Mouse (Mus musculus): Measurements from ENCODE around the gene Kat6b. TPM values are rescaled to one million over a fixed set of nuclear protein-coding genes. Genes with fewer than 3 reads are reported as not detected.

The Kat6b gene
- 12.7 and 15.6 TPM in 2 replicates for polyA plus RNA-seq (2014; fragmentation: Nextera tagmentation; extraction: Ambion mirVana)

GRCm38 (mm10) chr14:21481231-21481630, at the start of gene Kat6b:
Kat6b (plus strand) TSS chr14:21481434.
- 95% methylated on average over 7 of the region's 7 CpGs for WGBS
- H3K27me3 ChIP-seq (ENCODE audit: control insufficient read depth, insufficient read depth, low read length): no peaks in the 10 kb centered on the region
- no peak within 1 kb of the TSS for H3K9ac ChIP-seq (ENCODE audit: low read length)
- H3K36me3 ChIP-seq (ENCODE audit: control insufficient read depth, insufficient read depth, low read length): no peaks in the 10 kb centered on the region
- no peak within 1 kb of the TSS for H3K4me2 ChIP-seq (ENCODE audit: low read depth)
- H3K4me1 ChIP-seq (ENCODE audit: control insufficient read depth, insufficient read depth, low read length): no peaks in the 10 kb centered on the region
- no peaks in the 10 kb centered on the region for H3K9me3 ChIP-seq (ENCODE audit: control insufficient read depth, low read length)
- no peak within 1 kb of the TSS for H3K27ac ChIP-seq (ENCODE audit: low read depth, low read length)
- no peak within 1 kb of the TSS for H3K4me3 ChIP-seq (ENCODE audit: low read depth, low read length)
- DNase-seq (ENCODE audit: low spot score): no peak
- ATAC-seq (ENCODE audit: insufficient read depth, low FRiP score, low TSS enrichment): no peak

GRCm38 (mm10) chr14:21433415-21433814, 47.8 kb upstream of the Kat6b start:
- Histone ChIP-seq H3K9ac (ENCODE audit: low read length) (no peak overlapping the region), H3K36me3 (ENCODE audit: control insufficient read depth, insufficient read depth, low read length) (no peaks in the 10 kb centered on the region; the same call in 1 of the 2 replicates), H3K4me3 (ENCODE audit: low read depth, low read length) (no peak overlapping the region), H3K4me1 (ENCODE audit: control insufficient read depth, insufficient read depth, low read length) (no peaks in the 10 kb centered on the region), H3K27ac (ENCODE audit: low read depth, low read length) (no peak overlapping the region), H3K4me2 (ENCODE audit: low read depth) (no peak overlapping the region), H3K27me3 (ENCODE audit: control insufficient read depth, insufficient read depth, low read length) (no peaks in the 10 kb centered on the region), H3K9me3 (ENCODE audit: control insufficient read depth, low read length) (no peaks in the 10 kb centered on the region)
- 81% methylated on average over 4 of the region's 4 CpGs for WGBS
- ATAC-seq (ENCODE audit: insufficient read depth, low FRiP score, low TSS enrichment) (no peak), DNase-seq (ENCODE audit: low spot score) (no peak)

- WGBS: 72% methylated on average over 5 of the region's 5 CpGs
- no peak for DNase-seq (ENCODE audit: low spot score)
- H3K4me2 ChIP-seq (ENCODE audit: low read depth): no peak overlapping the region
These were observed 47.2 kb upstream of the Kat6b start for GRCm38 (mm10) chr14:21433995-21434394.

GRCm38 (mm10) chr14:21434686-21435085, 46.5 kb upstream of the Kat6b start:
- no peak overlapping the region for H3K9ac ChIP-seq (ENCODE audit: low read length)
- H3K4me3 ChIP-seq (ENCODE audit: low read depth, low read length): no peak overlapping the region
- WGBS: 72% methylated on average over 9 of the region's 9 CpGs
- no peak for DNase-seq (ENCODE audit: low spot score)
- no peaks in the 10 kb centered on the region for H3K9me3 ChIP-seq (ENCODE audit: control insufficient read depth, low read length)
- H3K4me2 ChIP-seq (ENCODE audit: low read depth): no peak overlapping the region
- H3K36me3 ChIP-seq (ENCODE audit: control insufficient read depth, insufficient read depth, low read length): no peaks in the 10 kb centered on the region; the same call in 1 of the 2 replicates
- ATAC-seq (ENCODE audit: insufficient read depth, low FRiP score, low TSS enrichment): no peak
- H3K27ac ChIP-seq (ENCODE audit: low read depth, low read length): no peak overlapping the region
- no peaks in the 10 kb centered on the region for H3K4me1 ChIP-seq (ENCODE audit: control insufficient read depth, insufficient read depth, low read length)
- H3K27me3 ChIP-seq (ENCODE audit: control insufficient read depth, insufficient read depth, low read length): no peaks in the 10 kb centered on the region

More at GRCm38 (mm10) chr14:21433995-21434394, 47.2 kb upstream of the Kat6b start:
- Histone ChIP-seq H3K27ac (ENCODE audit: low read depth, low read length) (no peak overlapping the region), H3K36me3 (ENCODE audit: control insufficient read depth, insufficient read depth, low read length) (no peaks in the 10 kb centered on the region; the same call in 1 of the 2 replicates), H3K9me3 (ENCODE audit: control insufficient read depth, low read length) (no peaks in the 10 kb centered on the region), H3K27me3 (ENCODE audit: control insufficient read depth, insufficient read depth, low read length) (no peaks in the 10 kb centered on the region), H3K4me3 (ENCODE audit: low read depth, low read length) (no peak overlapping the region), H3K9ac (ENCODE audit: low read length) (no peak overlapping the region), H3K4me1 (ENCODE audit: control insufficient read depth, insufficient read depth, low read length) (no peaks in the 10 kb centered on the region)
- no peak for ATAC-seq (ENCODE audit: insufficient read depth, low FRiP score, low TSS enrichment)

- DNase-seq (ENCODE audit: low spot score) (peak; percentile 26), ATAC-seq (ENCODE audit: insufficient read depth, low FRiP score, low TSS enrichment) (no peak)
- no peaks in the 10 kb centered on the region for H3K27me3 ChIP-seq (ENCODE audit: control insufficient read depth, insufficient read depth, low read length)
- H3K4me3 ChIP-seq (ENCODE audit: low read depth, low read length): no peak overlapping the region
- no peaks in the 10 kb centered on the region for H3K36me3 ChIP-seq (ENCODE audit: control insufficient read depth, insufficient read depth, low read length)
- no peak overlapping the region for H3K9ac ChIP-seq (ENCODE audit: low read length)
- 50% methylated on average over 4 of the region's 4 CpGs for WGBS
- H3K27ac ChIP-seq (ENCODE audit: low read depth, low read length): no peak overlapping the region
- H3K4me2 ChIP-seq (ENCODE audit: low read depth): no peak overlapping the region
- no peaks in the 10 kb centered on the region for H3K4me1 ChIP-seq (ENCODE audit: control insufficient read depth, insufficient read depth, low read length)
- H3K9me3 ChIP-seq (ENCODE audit: control insufficient read depth, low read length): no peaks in the 10 kb centered on the region
These were observed 41.4 kb upstream of the Kat6b start for GRCm38 (mm10) chr14:21439785-21440184.

GRCm38 (mm10) chr14:21440526-21440925, 40.7 kb upstream of the Kat6b start:
- Histone ChIP-seq H3K9me3 (ENCODE audit: control insufficient read depth, low read length) (no peaks in the 10 kb centered on the region), H3K27ac (ENCODE audit: low read depth, low read length) (no peak overlapping the region), H3K27me3 (ENCODE audit: control insufficient read depth, insufficient read depth, low read length) (no peaks in the 10 kb centered on the region), H3K4me3 (ENCODE audit: low read depth, low read length) (no peak overlapping the region), H3K9ac (ENCODE audit: low read length) (no peak overlapping the region), H3K4me1 (ENCODE audit: control insufficient read depth, insufficient read depth, low read length) (no peaks in the 10 kb centered on the region), H3K4me2 (ENCODE audit: low read depth) (no peak overlapping the region), H3K36me3 (ENCODE audit: control insufficient read depth, insufficient read depth, low read length) (no peaks in the 10 kb centered on the region)
- ATAC-seq (ENCODE audit: insufficient read depth, low FRiP score, low TSS enrichment) (no peak), DNase-seq (ENCODE audit: low spot score) (no peak)
- 86% methylated on average over 2 of the region's 2 CpGs for WGBS

- ATAC-seq (ENCODE audit: insufficient read depth, low FRiP score, low TSS enrichment) (no peak), DNase-seq (ENCODE audit: low spot score) (no peak)
- H3K9me3 ChIP-seq (ENCODE audit: control insufficient read depth, low read length): no peaks in the 10 kb centered on the region
- no peak overlapping the region for H3K27ac ChIP-seq (ENCODE audit: low read depth, low read length)
- 65% methylated on average over 10 of the region's 10 CpGs for WGBS
- H3K4me1 ChIP-seq (ENCODE audit: control insufficient read depth, insufficient read depth, low read length): no peaks in the 10 kb centered on the region
- H3K4me3 ChIP-seq (ENCODE audit: low read depth, low read length): no peak overlapping the region
- H3K9ac ChIP-seq (ENCODE audit: low read length): no peak overlapping the region
- no peak overlapping the region for H3K4me2 ChIP-seq (ENCODE audit: low read depth)
- H3K27me3 ChIP-seq (ENCODE audit: control insufficient read depth, insufficient read depth, low read length): no peaks in the 10 kb centered on the region
- H3K36me3 ChIP-seq (ENCODE audit: control insufficient read depth, insufficient read depth, low read length): no peaks in the 10 kb centered on the region
These were observed 39.3 kb upstream of the Kat6b start for GRCm38 (mm10) chr14:21441772-21442533.

GRCm38 (mm10) chr14:21452581-21452980, 28.7 kb upstream of the Kat6b start:
- 83% methylated on average over 4 of the region's 4 CpGs for WGBS

GRCm38 (mm10) chr14:21453896-21454295, 27.3 kb upstream of the Kat6b start:
- H3K27me3 ChIP-seq (ENCODE audit: control insufficient read depth, insufficient read depth, low read length): no peaks in the 10 kb centered on the region
- no peaks in the 10 kb centered on the region for H3K4me1 ChIP-seq (ENCODE audit: control insufficient read depth, insufficient read depth, low read length)
- ATAC-seq (ENCODE audit: insufficient read depth, low FRiP score, low TSS enrichment) (no peak), DNase-seq (ENCODE audit: low spot score) (no peak)
- 86% methylated on average over 2 of the region's 2 CpGs for WGBS
- H3K9me3 ChIP-seq (ENCODE audit: control insufficient read depth, low read length): no peaks in the 10 kb centered on the region
- no peak overlapping the region for H3K27ac ChIP-seq (ENCODE audit: low read depth, low read length)
- H3K9ac ChIP-seq (ENCODE audit: low read length): no peak overlapping the region
- no peaks in the 10 kb centered on the region for H3K36me3 ChIP-seq (ENCODE audit: control insufficient read depth, insufficient read depth, low read length)
- H3K4me3 ChIP-seq (ENCODE audit: low read depth, low read length): no peak overlapping the region
- no peak overlapping the region for H3K4me2 ChIP-seq (ENCODE audit: low read depth)

More at GRCm38 (mm10) chr14:21452581-21452980, 28.7 kb upstream of the Kat6b start:
- no peak for ATAC-seq (ENCODE audit: insufficient read depth, low FRiP score, low TSS enrichment)
- Histone ChIP-seq H3K27ac (ENCODE audit: low read depth, low read length) (no peak overlapping the region), H3K27me3 (ENCODE audit: control insufficient read depth, insufficient read depth, low read length) (no peaks in the 10 kb centered on the region), H3K4me1 (ENCODE audit: control insufficient read depth, insufficient read depth, low read length) (no peaks in the 10 kb centered on the region), H3K9ac (ENCODE audit: low read length) (no peak overlapping the region), H3K4me3 (ENCODE audit: low read depth, low read length) (no peak overlapping the region), H3K4me2 (ENCODE audit: low read depth) (no peak overlapping the region), H3K9me3 (ENCODE audit: control insufficient read depth, low read length) (no peaks in the 10 kb centered on the region), H3K36me3 (ENCODE audit: control insufficient read depth, insufficient read depth, low read length) (no peaks in the 10 kb centered on the region)
- DNase-seq (ENCODE audit: low spot score): no peak

Data from neural tube, embryonic 11.5 days (tissue).